Comparison of ENCODE assay signal across 21 mouse cellular contexts in genomic region chr3:127830183-127830582, GRCm38 (mm10).
"Had no signal": no experiment of that assay in that cellular context is flagged by ENCODE, and none has a peak within 500 bp of the region (broad histone marks: within the 10 kb centered on the region; RNA-seq: fewer than 3 reads in every experiment).

No protein-coding gene starts in this region.

- H3K9ac ChIP-seq: heart, embryonic 12.5 days; hindbrain, embryonic 13.5 days; hindbrain, embryonic 15.5 days; limb, embryonic 13.5 days; limb, embryonic 15.5 days; liver, embryonic 12.5 days; liver, embryonic 14.5 days had no signal

- DNase-seq: gastrocnemius, adult 2 months; gastrocnemius, postnatal 10 days; gastrocnemius, postnatal 25 days; heart, adult 2 months; heart, postnatal 10 days; heart, postnatal 4 days; kidney, adult 18-20 months; kidney, adult 8-10 months; kidney, postnatal 14 days; kidney, postnatal 36 days; layer of hippocampus, adult 9-11 months; layer of hippocampus, postnatal 36 days; left cerebral cortex, postnatal 4 days had no signal

- H3K27me3 ChIP-seq: heart, embryonic 12.5 days; hindbrain, embryonic 13.5 days; hindbrain, embryonic 15.5 days; limb, embryonic 13.5 days; limb, embryonic 15.5 days; liver, embryonic 12.5 days had no signal

- H3K9me3 ChIP-seq: heart, embryonic 12.5 days; hindbrain, embryonic 13.5 days; hindbrain, embryonic 15.5 days; limb, embryonic 13.5 days; limb, embryonic 15.5 days; liver, embryonic 12.5 days had no signal

- H3K4me2 ChIP-seq: heart, embryonic 12.5 days; hindbrain, embryonic 13.5 days; hindbrain, embryonic 15.5 days; limb, embryonic 13.5 days; limb, embryonic 15.5 days; liver, embryonic 12.5 days had no signal

- H3K4me1 ChIP-seq: limb, embryonic 15.5 days had no signal

- H3K27ac ChIP-seq: gastrocnemius, adult 2 months; heart, adult 2 months; hindbrain, embryonic 13.5 days; hindbrain, embryonic 15.5 days; hindbrain, postnatal 0 days; limb, embryonic 13.5 days; limb, embryonic 15.5 days; liver, embryonic 12.5 days; liver, embryonic 14.5 days had no signal

- H3K4me3 ChIP-seq: gastrocnemius, adult 2 months; heart, adult 2 months; heart, embryonic 12.5 days; hindbrain, embryonic 13.5 days; hindbrain, embryonic 15.5 days; limb, embryonic 13.5 days; limb, embryonic 15.5 days; liver, embryonic 12.5 days had no signal

- ATAC-seq: hindbrain, postnatal 0 days; liver, embryonic 12.5 days had no signal

- H3K36me3 ChIP-seq: heart, embryonic 12.5 days; hindbrain, embryonic 15.5 days; limb, embryonic 13.5 days; limb, embryonic 15.5 days had no signal
